Mouse (Mus musculus): ENCODE results near the gene Cox15. TPM values are rescaled to one million over a fixed set of nuclear protein-coding genes. Genes with fewer than 3 reads are reported as not detected.

The Cox15 gene
- total and polyA plus RNA-seq, 2 experiments from 2014 or later, result 11.0 to 25.7 TPM

DNA sequence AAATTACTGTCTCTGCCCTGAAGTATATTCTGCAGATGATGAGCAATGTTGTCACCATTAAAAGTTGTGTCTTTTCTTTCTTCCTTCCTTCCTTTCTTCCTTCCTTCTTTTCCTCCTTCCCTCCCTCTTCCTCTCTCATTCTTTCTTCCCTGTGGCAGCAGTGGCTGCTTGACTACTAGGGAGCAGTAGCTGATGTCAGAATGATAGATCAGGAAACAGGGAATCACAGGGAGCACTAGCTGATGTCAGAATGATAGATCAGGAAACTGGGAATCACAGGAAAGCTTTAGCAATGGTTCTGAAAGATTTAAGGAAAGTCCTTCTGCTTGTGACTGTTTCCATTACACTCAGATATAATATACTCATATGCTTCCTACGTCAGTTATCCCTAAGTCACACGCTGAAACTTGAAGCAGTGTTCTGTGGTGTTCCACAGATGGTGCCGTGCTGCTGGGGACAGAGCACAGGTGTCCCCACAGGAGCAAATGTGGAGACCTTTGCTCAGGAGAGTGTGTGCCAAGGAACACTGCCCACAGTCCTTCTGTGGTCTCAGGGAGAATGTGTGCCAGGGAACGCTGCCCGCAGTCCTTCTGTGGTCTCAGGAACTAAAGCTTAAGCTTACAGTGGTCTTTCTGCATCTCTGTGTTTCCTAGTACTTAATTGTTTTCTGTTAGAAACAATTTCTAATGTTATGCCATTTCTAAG lies 55.0 kb downstream of the Cox15 start:
- DNase-seq (ENCODE audit: low spot score), result peak; percentile 30
- H3K27me3 ChIP-seq (ENCODE audit: insufficient read depth, low read length), result no peaks in the 10 kb centered on the region
- H3K9ac ChIP-seq (replicated peaks; ENCODE audit: low read length), result no peak overlapping the region
- no peaks in the 10 kb centered on the region for H3K4me1 ChIP-seq (ENCODE audit: insufficient read depth, low read length)
- 83% methylated on average over 5 of the region's 5 CpGs for WGBS
- peaks cover 7% of the 10 kb centered on the region; the same call in 1 of the 2 replicates for H3K36me3 ChIP-seq (ENCODE audit: insufficient read depth, low read length)
- H3K4me3 ChIP-seq (ENCODE audit: low read length), result no peak overlapping the region
- no peak overlapping the region for H3K4me2 ChIP-seq (ENCODE audit: low read depth, low read length)
- TF ChIP-seq CTCF (IDR thresholded peaks at IDR 0.05; ENCODE audit: low read depth), result no peak
- no peak overlapping the region for H3K27ac ChIP-seq
- ATAC-seq, result no peak
- no peaks in the 10 kb centered on the region for H3K9me3 ChIP-seq (ENCODE audit: low read length)

DNA sequence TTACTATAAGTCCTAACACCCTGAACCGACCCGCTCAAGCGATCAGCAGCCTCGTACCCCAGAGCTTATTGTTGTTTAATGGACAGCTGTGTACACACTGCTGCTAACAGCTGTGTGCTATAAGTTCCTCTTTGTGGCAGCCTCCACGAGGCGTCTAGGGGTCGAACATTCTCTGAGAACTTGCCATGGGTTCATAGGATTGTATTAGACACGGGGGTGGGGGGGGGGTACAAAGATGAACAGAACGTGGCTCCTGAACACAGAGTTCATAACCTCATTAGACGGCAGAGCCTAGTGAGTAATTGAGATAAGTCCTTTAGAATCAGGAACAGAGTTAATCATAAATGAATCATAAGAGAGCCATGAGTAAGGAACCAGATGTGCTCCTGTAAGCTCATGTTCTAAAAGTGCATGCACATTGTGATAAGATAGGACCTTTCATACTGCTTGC lies 57.3 kb downstream of the Cox15 start:
- Histone ChIP-seq H3K4me1 (ENCODE audit: insufficient read depth, low read length) (no peaks in the 10 kb centered on the region), H3K9me3 (ENCODE audit: low read length) (no peaks in the 10 kb centered on the region), H3K9ac (replicated peaks; ENCODE audit: low read length) (no peak overlapping the region), H3K4me2 (ENCODE audit: low read depth, low read length) (no peak overlapping the region), H3K4me3 (ENCODE audit: low read length) (no peak overlapping the region), H3K27me3 (ENCODE audit: insufficient read depth, low read length) (no peaks in the 10 kb centered on the region), H3K27ac (no peak overlapping the region), H3K36me3 (ENCODE audit: insufficient read depth, low read length) (no peaks in the 10 kb centered on the region)
- DNase-seq (ENCODE audit: low spot score) (no peak), ATAC-seq (no peak)
- 50% methylated on average over 10 of the region's 10 CpGs for WGBS
- TF ChIP-seq CTCF (IDR thresholded peaks at IDR 0.05; ENCODE audit: low read depth), result no peak

DNA sequence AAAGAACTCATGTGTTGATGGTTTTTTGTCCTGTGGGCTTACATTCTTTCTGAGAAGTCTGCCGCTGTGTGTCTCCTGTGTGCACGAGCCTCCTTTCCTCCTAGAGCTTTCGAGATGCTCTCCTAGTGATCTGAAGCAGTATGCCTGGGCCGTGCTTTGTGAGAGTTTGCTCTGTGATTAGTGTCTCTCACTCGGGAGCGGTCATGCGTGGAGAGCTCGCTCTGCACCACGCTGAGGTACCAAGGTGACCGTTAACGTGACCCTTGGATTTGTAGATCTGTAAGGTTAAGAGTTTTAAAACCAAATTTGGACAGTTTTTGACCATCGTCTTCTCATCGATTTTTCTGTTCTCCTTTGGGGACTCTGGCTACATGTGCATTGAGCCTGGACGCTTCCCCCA lies 60.0 kb downstream of the Cox15 start:
- Histone ChIP-seq H3K4me3 (ENCODE audit: low read length) (no peak overlapping the region), H3K4me2 (ENCODE audit: low read depth, low read length) (0 out of 2 replicates have a peak overlapping the region, but pooled peaks have one; percentile 3), H3K4me1 (ENCODE audit: insufficient read depth, low read length) (no peaks in the 10 kb centered on the region), H3K9me3 (ENCODE audit: low read length) (no peaks in the 10 kb centered on the region), H3K27me3 (ENCODE audit: insufficient read depth, low read length) (no peaks in the 10 kb centered on the region), H3K9ac (replicated peaks; ENCODE audit: low read length) (no peak overlapping the region), H3K36me3 (ENCODE audit: insufficient read depth, low read length) (no peaks in the 10 kb centered on the region), H3K27ac (no peak overlapping the region)
- no peak for TF ChIP-seq CTCF (IDR thresholded peaks at IDR 0.05; ENCODE audit: low read depth)
- 63% methylated on average over 14 of the region's 14 CpGs for WGBS
- ATAC-seq, result no peak
- no peak for DNase-seq (ENCODE audit: low spot score)

DNA sequence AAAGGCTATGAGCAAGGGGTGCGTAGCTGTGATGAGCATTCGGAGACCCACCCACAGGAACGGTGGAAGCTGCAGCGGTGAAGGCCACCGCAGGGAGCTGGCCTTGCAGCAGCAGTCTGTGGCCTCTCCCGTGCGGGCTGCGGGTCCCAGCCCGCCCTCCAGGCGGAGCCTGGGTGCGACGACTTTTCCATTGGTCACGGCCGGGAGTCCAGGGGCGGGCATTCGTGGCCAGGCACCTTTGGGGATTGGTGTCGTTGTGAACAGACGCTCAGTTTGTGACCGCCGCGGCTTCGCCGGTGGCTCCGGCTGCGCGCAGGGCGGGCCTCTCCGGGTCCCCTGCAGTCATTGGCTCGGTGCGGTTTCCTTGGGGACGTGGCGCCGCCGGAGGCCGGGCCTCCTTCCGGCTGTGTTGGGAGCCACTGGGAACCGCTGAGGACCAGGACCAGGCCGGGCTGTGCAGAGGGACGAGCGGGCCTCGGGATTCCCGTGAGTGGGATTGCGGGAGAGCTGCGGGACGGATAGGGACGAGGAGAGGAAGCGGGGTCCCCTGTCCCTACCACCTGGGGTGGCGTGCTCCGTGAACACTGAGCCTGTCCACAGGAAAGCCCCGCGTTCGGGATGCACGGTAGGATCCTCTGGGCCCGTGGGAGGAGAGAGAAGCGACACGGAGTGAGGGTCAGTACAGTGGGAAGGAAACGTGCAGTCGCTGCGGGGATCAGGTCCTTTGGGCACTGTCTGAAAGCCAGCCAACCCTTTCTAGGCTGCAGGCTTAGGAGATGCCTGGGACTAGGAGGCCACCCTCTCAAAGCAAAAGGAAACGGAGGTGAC lies 63.2 kb downstream of the Cox15 start, which contains the start of gene Entpd7:
Gene Entpd7 (plus strand): TSS at position 254 of the 828 bp plus-strand sequence.
- H3K4me2 ChIP-seq (ENCODE audit: low read depth, low read length), result peak within 1 kb of the TSS; percentile 89
- TF ChIP-seq CTCF (IDR thresholded peaks at IDR 0.05; ENCODE audit: low read depth), result peak; percentile 66
- H3K4me3 ChIP-seq (ENCODE audit: low read length), result peak within 1 kb of the TSS; percentile 86
- peak within 1 kb of the TSS; percentile 85 for H3K27ac ChIP-seq
- H3K27me3 ChIP-seq (ENCODE audit: insufficient read depth, low read length), result no peaks in the 10 kb centered on the region
- no peaks in the 10 kb centered on the region for H3K36me3 ChIP-seq (ENCODE audit: insufficient read depth, low read length)
- DNase-seq (ENCODE audit: low spot score) (peak; percentile 97), ATAC-seq (peak; percentile 97)
- H3K4me1 ChIP-seq (ENCODE audit: insufficient read depth, low read length), result no peaks in the 10 kb centered on the region
- no peaks in the 10 kb centered on the region for H3K9me3 ChIP-seq (ENCODE audit: low read length)
- under 1% methylated on average over 60 of the region's 60 CpGs for WGBS
- peak within 1 kb of the TSS; percentile 88 for H3K9ac ChIP-seq (replicated peaks; ENCODE audit: low read length)

Other genes starting within 250 kb of the Cox15 start
- 120 and 132 TPM in 2 replicates for gene Got1, start 228.4 kb downstream of the Cox15 start, total RNA-seq (2014; rRNA removed)
- 134 and 136 TPM in 2 replicates for gene Got1, start 228.4 kb downstream of the Cox15 start, polyA plus RNA-seq (2015; fragmentation: Nextera tagmentation; extraction: Ambion mirVana)
- gene Nkx2-3, start 140.7 kb downstream of the Cox15 start, total RNA-seq (2014; rRNA removed), result not detected in 2 replicates
- gene Nkx2-3, start 140.7 kb downstream of the Cox15 start, polyA plus RNA-seq (2015; fragmentation: Nextera tagmentation; extraction: Ambion mirVana), result not detected in 2 replicates
- gene Slc25a28, start 78.1 kb downstream of the Cox15 start, total RNA-seq (2014; rRNA removed), result 35.7 and 53.1 TPM in 2 replicates
- gene Slc25a28, start 78.1 kb downstream of the Cox15 start, polyA plus RNA-seq (2015; fragmentation: Nextera tagmentation; extraction: Ambion mirVana), result 16.1 and 18.1 TPM in 2 replicates
- 6.1 and 7.9 TPM in 2 replicates for gene Entpd7, start 63.3 kb downstream of the Cox15 start, total RNA-seq (2014; rRNA removed)
- gene Entpd7, start 63.3 kb downstream of the Cox15 start, polyA plus RNA-seq (2015; fragmentation: Nextera tagmentation; extraction: Ambion mirVana), result 7.2 and 8.7 TPM in 2 replicates
- gene Cutc, start within 50 bp of the Cox15 start, total RNA-seq (2014; rRNA removed), result 1.5 and 3.1 TPM in 2 replicates
- gene Cutc, start within 50 bp of the Cox15 start, polyA plus RNA-seq (2015; fragmentation: Nextera tagmentation; extraction: Ambion mirVana), result 9.1 and 9.3 TPM in 2 replicates
- 0.05 and 0.32 TPM in 2 replicates for gene Abcc2, start 29.2 kb upstream of the Cox15 start, total RNA-seq (2014; rRNA removed)
- 0.08 and 0.10 TPM in 2 replicates for gene Abcc2, start 29.2 kb upstream of the Cox15 start, polyA plus RNA-seq (2015; fragmentation: Nextera tagmentation; extraction: Ambion mirVana)
- gene Dnmbp, start 187.2 kb upstream of the Cox15 start, total RNA-seq (2014; rRNA removed), result 12.8 and 13.3 TPM in 2 replicates
- gene Dnmbp, start 187.2 kb upstream of the Cox15 start, polyA plus RNA-seq (2015; fragmentation: Nextera tagmentation; extraction: Ambion mirVana), result 6.5 and 7.1 TPM in 2 replicates
- gene Cpn1, start 233.6 kb upstream of the Cox15 start, total RNA-seq (2014; rRNA removed), result 0.43 and 0.84 TPM in 2 replicates
- gene Cpn1, start 233.6 kb upstream of the Cox15 start, polyA plus RNA-seq (2015; fragmentation: Nextera tagmentation; extraction: Ambion mirVana), result 0.43 and 0.58 TPM in 2 replicates

Data from hindbrain, postnatal 0 days (tissue).